Mouse (Mus musculus): Measurements from ENCODE around the gene Foxp1. TPM values are rescaled to one million over a fixed set of nuclear protein-coding genes. Genes with fewer than 3 reads are reported as not detected.

The Foxp1 gene
- total and polyA plus RNA-seq, 3 experiments: 57.4 to 88.1 (median 79.8) TPM

DNA sequence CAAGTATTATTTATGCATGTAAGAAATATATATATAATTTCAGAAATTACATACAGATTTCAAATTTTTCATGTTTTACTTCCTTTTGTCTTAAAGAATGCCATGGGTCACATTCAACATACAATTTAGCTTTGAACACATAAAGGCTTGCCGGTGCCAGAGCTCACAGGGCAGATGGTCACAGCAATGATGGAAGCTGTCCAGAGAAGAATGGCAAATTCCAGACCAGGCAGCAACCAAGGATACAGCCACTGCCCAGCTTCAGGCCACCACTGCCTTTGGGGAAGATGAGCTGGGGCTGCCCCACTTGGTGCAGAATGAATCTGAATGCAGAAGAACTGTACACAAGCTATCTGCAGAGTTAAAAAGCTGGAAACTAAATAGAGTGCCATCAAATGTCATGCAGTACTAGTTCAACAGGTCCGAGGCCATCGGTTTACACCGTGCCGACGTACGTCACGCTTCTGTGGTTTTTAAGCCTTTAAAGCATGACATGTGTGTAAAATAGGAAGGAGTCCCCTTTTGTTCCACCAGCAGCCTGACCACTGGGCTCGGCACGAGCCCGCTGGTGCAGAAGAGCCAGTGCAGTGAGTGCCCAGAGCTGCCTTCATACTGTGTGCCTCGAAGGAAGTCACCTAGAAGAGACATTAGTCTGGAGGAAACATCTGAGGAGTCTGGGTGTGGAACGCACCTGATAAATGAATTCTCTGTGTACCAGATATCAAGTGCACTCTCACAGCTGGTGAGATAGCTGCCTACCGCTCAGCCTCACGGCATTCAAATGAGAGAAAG is 239.5 kb downstream of the Foxp1 start:
- Histone ChIP-seq H3K36me3 (replicated peaks) (peaks cover 6% of the 10 kb centered on the region), H3K4me1 (ENCODE audit: insufficient read depth, low read depth, low read length) (peaks cover 3% of the 10 kb centered on the region; the same call in 1 of the 2 replicates), H3K4me3 (ENCODE audit: low read depth, low read length) (no peak overlapping the region), H3K9me3 (replicated peaks) (no peaks in the 10 kb centered on the region), H3K27me3 (ENCODE audit: insufficient read depth, low read length) (no peaks in the 10 kb centered on the region)
- DNase-seq (ENCODE audit: low spot score): no peak
- ATAC-seq (ENCODE audit: extremely low read depth, insufficient number of reproducible peaks, low FRiP score, poor library complexity, severe bottlenecking): no peak
- no peak for TF ChIP-seq GATA1 (IDR thresholded peaks at IDR 0.05; ENCODE audit: borderline replicate concordance, low read length)
- no peak for TF ChIP-seq TAL1 (conservative IDR thresholded peaks at IDR 0.05; ENCODE audit: low read depth, low read length)
- no peak for TF ChIP-seq GATA2 (IDR thresholded peaks at IDR 0.05; ENCODE audit: borderline replicate concordance, low read depth, low read length)
- TF ChIP-seq CTCF (IDR thresholded peaks at IDR 0.05; ENCODE audit: low read depth, low read length): no peak
- no peak for TF ChIP-seq POLR2AphosphoS5 (IDR thresholded peaks at IDR 0.05; ENCODE audit: insufficient replicate concordance, low read depth, low read length)

DNA sequence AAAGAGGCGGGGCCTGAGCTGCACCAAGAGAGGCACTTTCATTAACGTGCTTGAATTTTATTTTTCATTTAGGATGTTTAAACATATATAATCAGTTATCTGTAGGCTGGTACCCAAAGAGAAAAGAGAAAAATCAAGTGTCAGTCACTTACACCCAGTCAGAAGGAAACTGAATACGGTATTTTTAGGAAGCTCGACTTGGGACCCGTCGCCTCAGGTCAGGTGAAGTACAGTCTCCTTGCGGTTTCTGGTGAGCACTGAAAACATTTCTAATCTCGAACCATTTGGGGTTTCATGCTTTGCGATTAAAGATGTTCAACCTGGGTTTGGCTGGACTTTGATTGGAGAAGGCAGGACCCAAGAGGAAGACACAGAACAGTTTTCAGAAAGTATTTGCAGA is 241.1 kb downstream of the Foxp1 start:
- H3K4me3 ChIP-seq (ENCODE audit: low read depth, low read length): no peak overlapping the region
- peaks cover 8% of the 10 kb centered on the region for H3K36me3 ChIP-seq (replicated peaks)
- peaks cover 3% of the 10 kb centered on the region; the same call in 1 of the 2 replicates for H3K4me1 ChIP-seq (ENCODE audit: insufficient read depth, low read depth, low read length)
- DNase-seq (ENCODE audit: low spot score) (no peak), ATAC-seq (ENCODE audit: extremely low read depth, insufficient number of reproducible peaks, low FRiP score, poor library complexity, severe bottlenecking) (no peak)
- no peaks in the 10 kb centered on the region for H3K27me3 ChIP-seq (ENCODE audit: insufficient read depth, low read length)
- no peaks in the 10 kb centered on the region for H3K9me3 ChIP-seq (replicated peaks)
- TF ChIP-seq CTCF (IDR thresholded peaks at IDR 0.05; ENCODE audit: low read depth, low read length) (no peak), POLR2AphosphoS5 (IDR thresholded peaks at IDR 0.05; ENCODE audit: insufficient replicate concordance, low read depth, low read length) (no peak), GATA1 (IDR thresholded peaks at IDR 0.05; ENCODE audit: borderline replicate concordance, low read length) (no peak), GATA2 (IDR thresholded peaks at IDR 0.05; ENCODE audit: borderline replicate concordance, low read depth, low read length) (no peak), TAL1 (conservative IDR thresholded peaks at IDR 0.05; ENCODE audit: low read depth, low read length) (no peak)

DNA sequence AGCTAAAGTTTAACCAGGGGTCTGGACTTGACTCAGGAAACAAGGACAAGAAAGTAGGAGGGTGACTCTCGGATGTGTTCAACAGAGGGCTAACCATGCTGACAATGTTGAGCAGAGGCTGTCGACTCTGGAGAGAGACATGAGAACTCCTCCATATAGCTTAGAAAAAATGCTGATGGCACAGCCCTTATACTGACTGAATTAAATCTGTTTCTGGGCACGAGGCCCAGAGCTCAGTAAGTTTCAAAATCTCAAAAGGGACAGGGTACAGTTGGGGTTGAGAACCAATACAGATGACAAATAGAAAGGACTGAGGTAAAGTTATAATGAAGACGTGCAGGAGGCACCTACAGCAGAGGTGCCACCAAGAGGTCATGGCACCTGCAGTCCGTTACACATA is 241.9 kb downstream of the Foxp1 start:
- no peak for ATAC-seq (ENCODE audit: extremely low read depth, insufficient number of reproducible peaks, low FRiP score, poor library complexity, severe bottlenecking)
- Histone ChIP-seq H3K9me3 (replicated peaks) (no peaks in the 10 kb centered on the region), H3K36me3 (replicated peaks) (peaks cover 8% of the 10 kb centered on the region), H3K27me3 (ENCODE audit: insufficient read depth, low read length) (no peaks in the 10 kb centered on the region), H3K4me3 (ENCODE audit: low read depth, low read length) (no peak overlapping the region), H3K4me1 (ENCODE audit: insufficient read depth, low read depth, low read length) (peaks cover 3% of the 10 kb centered on the region; the same call in 1 of the 2 replicates)
- DNase-seq (ENCODE audit: low spot score): no peak
- TF ChIP-seq GATA2 (IDR thresholded peaks at IDR 0.05; ENCODE audit: borderline replicate concordance, low read depth, low read length) (no peak), GATA1 (IDR thresholded peaks at IDR 0.05; ENCODE audit: borderline replicate concordance, low read length) (no peak), CTCF (IDR thresholded peaks at IDR 0.05; ENCODE audit: low read depth, low read length) (no peak)

DNA sequence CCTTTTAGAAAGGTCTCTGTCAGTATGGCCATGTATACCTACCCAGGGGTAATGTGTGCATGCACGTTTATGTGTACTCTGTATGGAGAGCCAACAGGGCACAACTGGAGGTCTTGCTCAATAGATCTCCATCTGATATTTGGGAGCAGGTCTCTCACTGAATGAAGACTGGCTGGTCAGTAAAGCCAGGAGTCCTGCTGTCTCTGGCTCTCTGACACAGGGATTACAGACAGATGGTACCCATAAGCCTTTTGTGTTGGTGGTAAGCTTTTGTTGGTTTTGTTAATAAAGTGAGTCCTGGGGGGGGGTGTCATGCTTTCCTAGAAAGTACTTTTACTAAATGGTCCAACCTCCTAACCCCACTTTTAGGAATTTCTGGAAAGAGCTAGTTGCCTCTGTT is 245.3 kb downstream of the Foxp1 start:
- ATAC-seq (ENCODE audit: extremely low read depth, insufficient number of reproducible peaks, low FRiP score, poor library complexity, severe bottlenecking) (no peak), DNase-seq (ENCODE audit: low spot score) (no peak)
- Histone ChIP-seq H3K36me3 (replicated peaks) (peaks cover 12% of the 10 kb centered on the region), H3K9me3 (replicated peaks) (no peaks in the 10 kb centered on the region), H3K4me3 (ENCODE audit: low read depth, low read length) (no peak overlapping the region), H3K4me1 (ENCODE audit: insufficient read depth, low read depth, low read length) (no peaks in the 10 kb centered on the region), H3K27me3 (ENCODE audit: insufficient read depth, low read length) (no peaks in the 10 kb centered on the region)
- TF ChIP-seq CTCF (IDR thresholded peaks at IDR 0.05; ENCODE audit: low read depth, low read length): no peak
- no peak for TF ChIP-seq POLR2AphosphoS5 (IDR thresholded peaks at IDR 0.05; ENCODE audit: insufficient replicate concordance, low read depth, low read length)

DNA sequence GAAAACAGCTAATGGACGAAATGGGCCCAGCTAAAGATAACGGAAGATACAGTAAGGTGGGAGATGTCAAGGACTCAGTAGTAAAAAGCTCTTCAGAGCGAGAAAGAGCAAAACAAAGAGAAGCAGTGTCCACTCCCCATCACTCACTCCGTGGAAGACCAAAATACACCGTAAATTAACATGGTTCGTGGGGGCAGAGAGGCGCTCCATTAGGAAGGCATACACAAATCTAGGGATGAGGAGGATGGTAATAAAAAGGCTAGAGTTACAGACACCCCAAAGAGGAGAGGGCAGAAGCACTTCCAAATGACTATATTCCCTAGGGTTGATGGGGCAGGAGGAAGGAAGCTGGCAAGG is 246.2 kb downstream of the Foxp1 start:
- no peak for TF ChIP-seq CTCF (IDR thresholded peaks at IDR 0.05; ENCODE audit: low read depth, low read length)
- no peak for TF ChIP-seq POLR2AphosphoS5 (IDR thresholded peaks at IDR 0.05; ENCODE audit: insufficient replicate concordance, low read depth, low read length)
- no peak for TF ChIP-seq GATA2 (IDR thresholded peaks at IDR 0.05; ENCODE audit: borderline replicate concordance, low read depth, low read length)
- TF ChIP-seq GATA1 (IDR thresholded peaks at IDR 0.05; ENCODE audit: borderline replicate concordance, low read length): no peak
- no peak for TF ChIP-seq TAL1 (conservative IDR thresholded peaks at IDR 0.05; ENCODE audit: low read depth, low read length)
- Histone ChIP-seq H3K9me3 (replicated peaks) (no peaks in the 10 kb centered on the region), H3K36me3 (replicated peaks) (peaks cover 12% of the 10 kb centered on the region), H3K4me3 (ENCODE audit: low read depth, low read length) (no peak overlapping the region), H3K4me1 (ENCODE audit: insufficient read depth, low read depth, low read length) (no peaks in the 10 kb centered on the region), H3K27me3 (ENCODE audit: insufficient read depth, low read length) (no peaks in the 10 kb centered on the region)
- no peak for ATAC-seq (ENCODE audit: extremely low read depth, insufficient number of reproducible peaks, low FRiP score, poor library complexity, severe bottlenecking)
- DNase-seq (ENCODE audit: low spot score): no peak

DNA sequence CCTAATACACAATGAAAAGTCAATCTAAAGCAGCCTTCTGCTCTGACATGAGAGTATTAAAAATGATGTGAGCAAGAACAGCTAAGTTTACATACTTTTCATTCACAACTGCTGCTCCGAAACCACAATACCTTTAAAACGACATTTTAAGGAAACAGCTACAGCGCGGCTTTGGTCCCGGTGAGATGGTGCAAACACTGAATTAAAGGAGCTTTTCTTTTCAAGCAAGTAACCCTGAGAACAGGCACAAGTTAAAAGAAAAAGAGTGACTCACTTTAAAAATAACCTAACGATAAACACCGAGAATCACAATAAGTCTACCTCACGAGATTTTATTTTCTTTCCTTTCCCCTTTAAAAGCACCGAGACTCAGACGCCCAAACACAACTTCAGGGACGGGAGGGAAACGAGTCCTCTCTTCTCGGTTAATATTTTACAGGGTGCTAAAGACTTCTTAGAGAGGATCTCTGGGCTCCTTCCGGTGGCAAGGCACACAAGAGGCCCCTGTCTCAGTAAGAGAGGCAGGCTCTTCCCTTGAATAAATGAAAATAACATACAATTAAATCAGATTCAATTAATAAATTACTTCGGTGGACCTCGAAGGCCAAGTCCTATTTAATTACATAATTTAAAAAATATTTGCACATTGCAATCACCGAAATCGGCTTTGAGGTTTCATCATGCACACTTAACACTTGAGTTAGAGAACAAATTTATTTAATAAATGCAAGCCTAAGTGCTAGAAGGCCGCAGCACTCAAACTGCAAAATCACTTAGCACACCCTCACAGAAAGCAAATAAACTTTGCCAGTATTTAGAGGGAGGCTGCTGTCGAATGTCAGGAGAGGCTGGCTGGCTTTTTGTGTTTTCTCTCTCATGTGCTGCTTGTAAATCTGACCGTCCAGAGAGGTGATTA is 246.9 kb downstream of the Foxp1 start:
- Histone ChIP-seq H3K4me1 (ENCODE audit: insufficient read depth, low read depth, low read length) (no peaks in the 10 kb centered on the region), H3K4me3 (ENCODE audit: low read depth, low read length) (no peak overlapping the region), H3K9me3 (replicated peaks) (no peaks in the 10 kb centered on the region), H3K27me3 (ENCODE audit: insufficient read depth, low read length) (no peaks in the 10 kb centered on the region), H3K36me3 (replicated peaks) (peaks cover 12% of the 10 kb centered on the region)
- no peak for DNase-seq (ENCODE audit: low spot score)
- TF ChIP-seq CTCF (IDR thresholded peaks at IDR 0.05; ENCODE audit: low read depth, low read length) (no peak), POLR2AphosphoS5 (IDR thresholded peaks at IDR 0.05; ENCODE audit: insufficient replicate concordance, low read depth, low read length) (no peak), TAL1 (conservative IDR thresholded peaks at IDR 0.05; ENCODE audit: low read depth, low read length) (no peak), GATA2 (IDR thresholded peaks at IDR 0.05; ENCODE audit: borderline replicate concordance, low read depth, low read length) (no peak)
- no peak for ATAC-seq (ENCODE audit: extremely low read depth, insufficient number of reproducible peaks, low FRiP score, poor library complexity, severe bottlenecking)

Data from G1E (cell line).